Mouse (Mus musculus): ENCODE data around the gene Ssr2.

Gene Ssr2
- long read RNA-seq, experiment 1, transcript Ssr2-207 (6 exons, 1,059 nt), result major isoform, 157 of 187 reads
- long read RNA-seq, experiment 1, transcript Ssr2-201 (5 exons, 1,189 nt), result minor isoform, 26 of 187 reads
- long read RNA-seq, experiment 1, partial matches to known transcripts, result 3 of 187 reads
- long read RNA-seq, experiment 1, other reads (novel, unspliced or antisense), result 1 of 187 reads
- long read RNA-seq, experiment 2, transcript Ssr2-207 (6 exons, 1,059 nt), result major isoform, 148 of 165 reads
- long read RNA-seq, experiment 2, transcript Ssr2-201 (5 exons, 1,189 nt), result minor isoform, 15 of 165 reads
- long read RNA-seq, experiment 2, partial matches to known transcripts, result 1 of 165 reads
- long read RNA-seq, experiment 2, other reads (novel, unspliced or antisense), result 1 of 165 reads

GRCm38 (mm10) chr3:88575540-88575939 is at the start of gene Ssr2:
TSS of gene Ssr2 (plus strand) at chr3:88575876.
- intact Hi-C loops (cut with DNase I), result no loop called here

GRCm38 (mm10) chr3:88526157-88527131 is 49.2 kb upstream of the Ssr2 start:
- intact Hi-C loops (cut with DNase I), result loop anchor here (5.0 kb wide), 1 partner anchor 119 kb away; no protein-coding TSS in a partner anchor

GRCm38 (mm10) chr3:88527565-88527964 is 48.1 kb upstream of the Ssr2 start:
- intact Hi-C loops (cut with DNase I), result loop anchor here (5.0 kb wide), 1 partner anchor 120 kb away; no protein-coding TSS in a partner anchor

- intact Hi-C loops (cut with DNase I), result loop anchor here (5.0 kb wide), 1 partner anchor 121 kb away; no protein-coding TSS in a partner anchor
These were observed 47.0 kb upstream of the Ssr2 start for GRCm38 (mm10) chr3:88528646-88529045.

GRCm38 (mm10) chr3:88529204-88530000 is 46.3 kb upstream of the Ssr2 start:
- intact Hi-C loops (cut with DNase I), result loop anchor here (5.0 kb wide), 1 partner anchor 122 kb away; no protein-coding TSS in a partner anchor

GRCm38 (mm10) chr3:88530082-88530864 is 45.4 kb upstream of the Ssr2 start:
- intact Hi-C loops (cut with DNase I), result no loop called here

- intact Hi-C loops (cut with DNase I), result no loop called here
These were observed 44.1 kb upstream of the Ssr2 start for GRCm38 (mm10) chr3:88531348-88532298.

GRCm38 (mm10) chr3:88532299-88532674 is 43.4 kb upstream of the Ssr2 start, which contains the start of gene Mex3a:
TSS of gene Mex3a (plus strand) at chr3:88532395.
- intact Hi-C loops (cut with DNase I), result no loop called here

- intact Hi-C loops (cut with DNase I), result no loop called here
These were observed 42.8 kb upstream of the Ssr2 start for GRCm38 (mm10) chr3:88532689-88533511.

- intact Hi-C loops (cut with DNase I), result no loop called here
These were observed 42.0 kb upstream of the Ssr2 start for GRCm38 (mm10) chr3:88533706-88534105.

GRCm38 (mm10) chr3:88535005-88535404 is 40.7 kb upstream of the Ssr2 start:
- intact Hi-C loops (cut with DNase I), result no loop called here

- intact Hi-C loops (cut with DNase I), result no loop called here
These were observed 40.1 kb upstream of the Ssr2 start for GRCm38 (mm10) chr3:88535527-88535926.

GRCm38 (mm10) chr3:88536103-88536930 is 39.4 kb upstream of the Ssr2 start:
- intact Hi-C loops (cut with DNase I), result no loop called here

- intact Hi-C loops (cut with DNase I), result no loop called here
These were observed 38.5 kb upstream of the Ssr2 start for GRCm38 (mm10) chr3:88537146-88537545.

- intact Hi-C loops (cut with DNase I), result no loop called here
These were observed 37.2 kb upstream of the Ssr2 start for GRCm38 (mm10) chr3:88538271-88539145.

- intact Hi-C loops (cut with DNase I), result no loop called here
These were observed 36.3 kb upstream of the Ssr2 start for GRCm38 (mm10) chr3:88539397-88539796.

Measured in adrenal gland (tissue).